Mouse (Mus musculus): ENCODE results near the gene Slc18b1. TPM values are rescaled to one million over a fixed set of nuclear protein-coding genes. Genes with fewer than 3 reads are reported as not detected.

Slc18b1 gene
- total and polyA plus RNA-seq, 3 experiments = not detected

DNA sequence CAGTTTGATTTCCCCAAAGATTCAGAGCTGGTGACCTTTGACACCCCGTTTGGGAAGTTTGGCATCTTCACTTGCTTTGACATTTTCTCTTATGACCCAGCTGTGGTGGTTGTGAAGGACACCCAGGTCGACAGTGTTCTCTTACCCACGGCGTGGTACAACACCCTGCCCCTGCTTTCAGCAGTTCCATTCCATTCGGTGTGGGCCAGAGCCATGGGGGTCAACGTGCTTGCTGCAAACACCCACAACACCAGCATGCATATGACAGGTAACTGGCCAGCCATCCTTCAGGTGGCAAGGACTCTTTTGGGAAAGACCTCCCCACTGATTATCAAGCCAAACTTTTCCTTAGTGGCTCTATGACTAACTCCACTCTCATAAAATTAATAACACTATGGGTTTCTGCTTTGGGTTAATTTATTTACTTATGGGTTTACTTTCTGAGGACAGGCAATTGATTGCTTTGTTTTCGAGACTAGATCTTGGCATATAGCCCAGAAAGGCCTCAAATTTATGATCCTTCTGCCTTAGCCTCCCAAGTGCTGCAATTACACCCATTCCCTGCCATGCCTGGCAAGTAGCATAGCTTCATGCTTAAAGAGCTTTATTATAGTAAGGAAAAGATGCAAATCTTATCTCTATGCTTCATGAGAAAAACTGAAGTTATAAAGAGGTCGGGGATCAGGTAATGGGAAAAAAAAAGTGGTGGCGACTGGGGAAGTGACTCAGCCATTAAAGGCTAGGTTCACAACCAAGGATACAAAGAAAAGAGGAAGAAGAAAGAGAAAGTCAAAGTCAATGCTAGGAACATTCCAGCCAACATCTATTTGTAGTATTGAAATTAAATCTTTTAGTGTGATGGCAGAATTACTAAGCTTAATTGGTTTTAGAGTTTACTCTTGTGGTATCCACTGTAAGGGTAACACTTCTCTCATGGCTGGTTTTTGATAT lies 67.9 kb downstream of the Slc18b1 start:
- Histone ChIP-seq H3K79me2 (ENCODE audit: control insufficient read depth, insufficient read depth, low read length, poor library complexity) (no peaks in the 10 kb centered on the region), H3K4me3 (ENCODE audit: control insufficient read depth in 1 of 2, insufficient read depth in 1 of 2, low read depth in 2 of 2, low read length in 2 of 2) (no peak overlapping the region), H3K9me3 (replicated peaks; ENCODE audit: insufficient read depth, low read length) (no peaks in the 10 kb centered on the region), H3K27me3 (ENCODE audit: control insufficient read depth in 1 of 2, insufficient read depth in 2 of 2, low read length in 2 of 2) (no peaks in the 10 kb centered on the region), H3K4me1 (ENCODE audit: control insufficient read depth in 1 of 2, insufficient read depth in 2 of 2, low read length in 2 of 2) (no peaks in the 10 kb centered on the region), H3K27ac (ENCODE audit: control insufficient read depth, low read depth, low read length) (no peak overlapping the region), H3K9ac (ENCODE audit: control insufficient read depth, low read depth, low read length, poor library complexity, severe bottlenecking) (no peak overlapping the region), H3K36me3 (ENCODE audit: control insufficient read depth in 1 of 2, insufficient read depth in 2 of 2, low read length in 2 of 2) (no peaks in the 10 kb centered on the region)
- peak; percentile 10 for DNase-seq (ENCODE audit: low read depth, low spot score)
- no peak for TF ChIP-seq RAD21 (IDR thresholded peaks at IDR 0.05; ENCODE audit: low read depth, low read length)
- TF ChIP-seq USF1 (IDR thresholded peaks at IDR 0.05; ENCODE audit: low read depth, low read length) = no peak
- no peak for TF ChIP-seq SMC3 (IDR thresholded peaks at IDR 0.05; ENCODE audit: low read depth, low read length)
- no peak for TF ChIP-seq ZKSCAN1 (IDR thresholded peaks at IDR 0.05; ENCODE audit: low read depth, low read length)
- no peak for TF ChIP-seq KAT2A (conservative IDR thresholded peaks at IDR 0.05; ENCODE audit: low read depth, low read length)
- no peak for TF ChIP-seq CHD2 (IDR thresholded peaks at IDR 0.05; ENCODE audit: low read length)
- no peak for TF ChIP-seq JUND (IDR thresholded peaks at IDR 0.05; ENCODE audit: low read depth, low read length)
- TF ChIP-seq USF2 (IDR thresholded peaks at IDR 0.05; ENCODE audit: borderline replicate concordance in 1 of 2, insufficient read depth in 1 of 2, low read depth in 1 of 2, low read length in 2 of 2) = no peak
- no peak for TF ChIP-seq POLR2AphosphoS5 (IDR thresholded peaks at IDR 0.05; ENCODE audit: borderline replicate concordance, low read depth, low read length)
- no peak for TF ChIP-seq GABPA (IDR thresholded peaks at IDR 0.05; ENCODE audit: low read depth, low read length)
- no peak for TF ChIP-seq SIN3A (IDR thresholded peaks at IDR 0.05; ENCODE audit: low read length)
- TF ChIP-seq TAL1 (IDR thresholded peaks at IDR 0.05; ENCODE audit: low read length) = no peak
- no peak for TF ChIP-seq NRF1 (IDR thresholded peaks at IDR 0.05; ENCODE audit: insufficient read depth, low read depth, low read length, poor library complexity, severe bottlenecking)

Other genes starting within 250 kb of the Slc18b1 start
- 5,370 and 5,608 TPM in 2 replicates for gene Rps12, start 9.7 kb upstream of the Slc18b1 start, total RNA-seq (2012; rRNA removed)
- gene Rps12, start 9.7 kb upstream of the Slc18b1 start, polyA plus RNA-seq (2012; ENCODE audit: insufficient read depth in 1 of 2, insufficient read length in 2 of 2, low read depth in 1 of 2, low replicate concordance in 2 of 2, missing spikeins in 1 of 2) = 1,000 to 10,000 TPM in 1 of 2 experiments, 100 to 1,000 TPM in 1; 135 to 1,493 TPM
- not detected in 2 replicates for gene Vnn3, start 54.5 kb downstream of the Slc18b1 start, total RNA-seq (2012; rRNA removed)
- gene Vnn3, start 54.5 kb downstream of the Slc18b1 start, polyA plus RNA-seq (2012; ENCODE audit: insufficient read depth in 1 of 2, insufficient read length in 2 of 2, low read depth in 1 of 2, low replicate concordance in 2 of 2, missing spikeins in 1 of 2) = not detected
- not detected in 2 replicates for gene Vnn1, start 97.7 kb downstream of the Slc18b1 start, total RNA-seq (2012; rRNA removed)
- not detected for gene Vnn1, start 97.7 kb downstream of the Slc18b1 start, polyA plus RNA-seq (2012; ENCODE audit: insufficient read depth in 1 of 2, insufficient read length in 2 of 2, low read depth in 1 of 2, low replicate concordance in 2 of 2, missing spikeins in 1 of 2)
- not detected in 2 replicates for gene Taar1, start 123.4 kb downstream of the Slc18b1 start, total RNA-seq (2012; rRNA removed)
- not detected for gene Taar1, start 123.4 kb downstream of the Slc18b1 start, polyA plus RNA-seq (2012; ENCODE audit: insufficient read depth in 1 of 2, insufficient read length in 2 of 2, low read depth in 1 of 2, low replicate concordance in 2 of 2, missing spikeins in 1 of 2)
- gene Taar2, start 141.6 kb downstream of the Slc18b1 start, total RNA-seq (2012; rRNA removed) = not detected in 2 replicates
- not detected for gene Taar2, start 141.6 kb downstream of the Slc18b1 start, polyA plus RNA-seq (2012; ENCODE audit: insufficient read depth in 1 of 2, insufficient read length in 2 of 2, low read depth in 1 of 2, low replicate concordance in 2 of 2, missing spikeins in 1 of 2)
- gene Taar3, start 152.6 kb downstream of the Slc18b1 start, total RNA-seq (2012; rRNA removed) = not detected in 2 replicates
- gene Taar3, start 152.6 kb downstream of the Slc18b1 start, polyA plus RNA-seq (2012; ENCODE audit: insufficient read depth in 1 of 2, insufficient read length in 2 of 2, low read depth in 1 of 2, low replicate concordance in 2 of 2, missing spikeins in 1 of 2) = not detected
- not detected in 2 replicates for gene Taar4, start 163.5 kb downstream of the Slc18b1 start, total RNA-seq (2012; rRNA removed)
- not detected for gene Taar4, start 163.5 kb downstream of the Slc18b1 start, polyA plus RNA-seq (2012; ENCODE audit: insufficient read depth in 1 of 2, insufficient read length in 2 of 2, low read depth in 1 of 2, low replicate concordance in 2 of 2, missing spikeins in 1 of 2)
- not detected in 2 replicates for gene Taar5, start 173.7 kb downstream of the Slc18b1 start, total RNA-seq (2012; rRNA removed)
- not detected for gene Taar5, start 173.7 kb downstream of the Slc18b1 start, polyA plus RNA-seq (2012; ENCODE audit: insufficient read depth in 1 of 2, insufficient read length in 2 of 2, low read depth in 1 of 2, low replicate concordance in 2 of 2, missing spikeins in 1 of 2)
- gene Taar6, start 188.7 kb downstream of the Slc18b1 start, total RNA-seq (2012; rRNA removed) = not detected in 2 replicates
- not detected for gene Taar6, start 188.7 kb downstream of the Slc18b1 start, polyA plus RNA-seq (2012; ENCODE audit: insufficient read depth in 1 of 2, insufficient read length in 2 of 2, low read depth in 1 of 2, low replicate concordance in 2 of 2, missing spikeins in 1 of 2)
- gene Taar7a, start 196.5 kb downstream of the Slc18b1 start, total RNA-seq (2012; rRNA removed) = not detected in 2 replicates
- not detected for gene Taar7a, start 196.5 kb downstream of the Slc18b1 start, polyA plus RNA-seq (2012; ENCODE audit: insufficient read depth in 1 of 2, insufficient read length in 2 of 2, low read depth in 1 of 2, low replicate concordance in 2 of 2, missing spikeins in 1 of 2)
- not detected in 2 replicates for gene Taar7b, start 203.0 kb downstream of the Slc18b1 start, total RNA-seq (2012; rRNA removed)
- gene Taar7b, start 203.0 kb downstream of the Slc18b1 start, polyA plus RNA-seq (2012; ENCODE audit: insufficient read depth in 1 of 2, insufficient read length in 2 of 2, low read depth in 1 of 2, low replicate concordance in 2 of 2, missing spikeins in 1 of 2) = not detected
- not detected in 2 replicates for gene Taar7d, start 230.2 kb downstream of the Slc18b1 start, total RNA-seq (2012; rRNA removed)
- gene Taar7d, start 230.2 kb downstream of the Slc18b1 start, polyA plus RNA-seq (2012; ENCODE audit: insufficient read depth in 1 of 2, insufficient read length in 2 of 2, low read depth in 1 of 2, low replicate concordance in 2 of 2, missing spikeins in 1 of 2) = not detected
- gene Taar7e, start 240.6 kb downstream of the Slc18b1 start, total RNA-seq (2012; rRNA removed) = not detected in 2 replicates
- gene Taar7e, start 240.6 kb downstream of the Slc18b1 start, polyA plus RNA-seq (2012; ENCODE audit: insufficient read depth in 1 of 2, insufficient read length in 2 of 2, low read depth in 1 of 2, low replicate concordance in 2 of 2, missing spikeins in 1 of 2) = not detected